Mouse (Mus musculus) embryonic fibroblast, embryonic 13.5 days (primary cell): ENCODE measurements around the gene Nr3c2.

Source experiments
- CTCF ChIP-seq: IDR thresholded peaks from 2 replicates; pipeline ENCODE4 v1.5.1; 2011; ENCODE audit warnings: mild to moderate bottlenecking, control low read depth, low read length, moderate library complexity, borderline replicate concordance; ENCODE audit not compliant: insufficient read depth
- POLR2A ChIP-seq: IDR thresholded peaks from 2 replicates; pipeline ENCODE4 v1.6.1; 2011; ENCODE audit warnings: low read depth, mild to moderate bottlenecking, control low read depth, low read length, moderate library complexity

DNA sequence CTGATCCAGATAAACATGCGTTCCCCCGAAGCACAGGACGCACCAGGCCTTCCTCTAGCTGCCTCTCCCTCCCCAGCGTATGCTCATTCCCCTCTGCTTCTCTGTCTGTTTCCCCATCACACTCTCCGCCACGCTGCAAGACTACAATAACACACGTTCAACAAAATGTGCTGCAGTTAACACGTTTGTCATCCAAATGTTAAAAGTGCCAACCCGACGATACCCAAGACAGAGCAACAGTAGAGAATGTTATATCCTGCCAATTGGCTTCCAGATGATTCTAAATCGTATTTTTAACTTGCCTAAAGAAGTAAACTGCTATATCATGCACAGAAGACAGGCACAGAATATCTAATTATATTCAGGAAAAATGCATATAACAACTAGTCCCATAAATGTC lies 395.4 kb downstream of the Nr3c2 start:
- TF ChIP-seq CTCF (no peak), POLR2A (no peak)
